Mouse (Mus musculus): ENCODE results near the gene Tjp2. TPM values are rescaled to one million over a fixed set of nuclear protein-coding genes. Genes with fewer than 3 reads are reported as not detected.
A peak's percentile ranks its signal among the peaks of the same experiment; 100 is the strongest.
"Not testable (repeated sequence)": the region's sequence is repeated elsewhere in the genome, so short reads cannot be mapped to it uniquely, and the experiment has no call there.

Tjp2 gene
- polyA plus RNA-seq, 1 experiment from 2014 or later: 33.6 TPM

DNA sequence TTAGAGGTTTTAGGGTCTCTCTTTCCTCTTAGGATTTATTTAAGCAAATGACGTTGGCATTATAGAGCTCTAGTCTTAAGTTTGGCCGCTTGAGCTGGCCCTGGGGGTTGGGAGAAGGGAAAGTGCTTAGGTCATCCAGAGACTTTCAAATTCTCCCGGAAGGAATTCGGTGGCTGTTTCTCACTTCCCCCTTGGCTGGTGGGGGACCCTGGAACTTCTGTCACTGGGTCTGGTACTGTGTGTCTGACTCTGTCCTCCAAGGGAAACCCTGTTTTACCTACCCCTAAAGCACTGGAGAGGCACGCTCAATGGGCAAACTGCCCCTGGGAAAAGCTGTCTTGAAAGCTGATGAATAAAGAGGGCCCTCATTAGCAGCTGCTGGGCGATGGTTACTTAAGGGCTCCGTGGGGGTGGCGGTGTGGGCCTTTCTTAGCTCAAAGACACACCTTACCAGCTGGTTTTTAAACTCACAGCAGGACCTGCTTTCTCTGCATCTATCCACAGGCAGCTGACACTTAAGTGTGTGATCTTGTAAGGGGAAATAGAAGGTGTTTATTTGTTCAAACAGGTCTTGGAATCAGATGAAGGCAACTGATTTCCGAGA, 28.9 kb upstream of the Tjp2 start:
- Histone ChIP-seq H3K36me3 (no peaks in the 10 kb centered on the region), H3K4me1 (peaks cover 11% of the 10 kb centered on the region), H3K4me2 (replicated peaks) (no peak overlapping the region), H3K27me3 (no peaks in the 10 kb centered on the region), H3K9ac (replicated peaks) (no peak overlapping the region), H3K4me3 (no peak overlapping the region), H3K27ac (replicated peaks) (no peak overlapping the region), H3K9me3 (no peaks in the 10 kb centered on the region)
- ATAC-seq (ENCODE audit: low FRiP score, low read depth): no peak
- 35% methylated on average over 9 of the region's 9 CpGs for WGBS

- H3K9ac ChIP-seq (replicated peaks): no peak overlapping the region
- H3K27ac ChIP-seq (replicated peaks): no peak overlapping the region
Observed at GRCm38 (mm10) chr19:24251869-24252268, 27.0 kb upstream of the Tjp2 start.

GRCm38 (mm10) chr19:24243340-24243739, 18.5 kb upstream of the Tjp2 start:
- ATAC-seq (ENCODE audit: low FRiP score, low read depth): no peak
- H3K4me2 ChIP-seq (replicated peaks): no peak overlapping the region
- WGBS: 87% methylated on average over 6 of the region's 6 CpGs

More at GRCm38 (mm10) chr19:24251869-24252268, 27.0 kb upstream of the Tjp2 start:
- H3K4me1 ChIP-seq: peaks cover 11% of the 10 kb centered on the region
- no peak overlapping the region for H3K4me2 ChIP-seq (replicated peaks)
- no peaks in the 10 kb centered on the region for H3K9me3 ChIP-seq
- H3K4me3 ChIP-seq: no peak overlapping the region
- no peaks in the 10 kb centered on the region for H3K27me3 ChIP-seq
- no peak for ATAC-seq (ENCODE audit: low FRiP score, low read depth)
- 12% methylated on average over 6 of the region's 6 CpGs for WGBS
- H3K36me3 ChIP-seq: no peaks in the 10 kb centered on the region

GRCm38 (mm10) chr19:24241799-24242546, 17.1 kb upstream of the Tjp2 start:
- Histone ChIP-seq H3K4me3 (no peak overlapping the region), H3K9me3 (no peaks in the 10 kb centered on the region), H3K4me1 (no peaks in the 10 kb centered on the region; the same call in 1 of the 2 replicates), H3K36me3 (no peaks in the 10 kb centered on the region), H3K27ac (replicated peaks) (no peak overlapping the region), H3K4me2 (replicated peaks) (no peak overlapping the region), H3K27me3 (no peaks in the 10 kb centered on the region), H3K9ac (replicated peaks) (no peak overlapping the region)
- no peak for ATAC-seq (ENCODE audit: low FRiP score, low read depth)
- 44% methylated on average over 14 of the region's 14 CpGs for WGBS

More at GRCm38 (mm10) chr19:24243340-24243739, 18.5 kb upstream of the Tjp2 start:
- Histone ChIP-seq H3K9ac (replicated peaks) (no peak overlapping the region), H3K9me3 (no peaks in the 10 kb centered on the region), H3K27ac (replicated peaks) (no peak overlapping the region), H3K4me3 (no peak overlapping the region), H3K4me1 (no peaks in the 10 kb centered on the region; the same call in 1 of the 2 replicates), H3K27me3 (no peaks in the 10 kb centered on the region), H3K36me3 (no peaks in the 10 kb centered on the region)

DNA sequence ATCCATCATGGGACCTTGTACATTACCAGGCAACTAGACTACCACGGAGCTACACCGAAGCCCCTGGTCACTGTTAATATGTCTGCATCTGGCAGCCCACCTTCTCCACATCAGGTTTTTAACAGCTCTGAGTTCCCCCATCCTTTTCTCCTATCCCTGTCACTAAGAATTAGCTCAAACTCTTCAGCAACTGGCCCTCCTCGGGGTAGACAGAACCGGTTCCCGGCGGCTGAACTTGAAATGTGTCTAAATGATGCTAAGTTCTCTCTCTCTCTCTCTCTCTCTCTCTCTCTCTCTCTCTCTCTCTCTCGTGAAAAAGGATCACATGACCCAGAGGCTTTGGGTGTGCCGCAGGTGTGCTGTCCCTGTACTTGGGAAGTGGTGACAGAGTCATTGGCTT, 16.4 kb upstream of the Tjp2 start:
- no peaks in the 10 kb centered on the region for H3K36me3 ChIP-seq
- H3K27me3 ChIP-seq: no peaks in the 10 kb centered on the region
- H3K27ac ChIP-seq (replicated peaks): no peak overlapping the region
- no peak for ATAC-seq (ENCODE audit: low FRiP score, low read depth)
- no peak overlapping the region for H3K4me3 ChIP-seq
- no peaks in the 10 kb centered on the region for H3K9me3 ChIP-seq
- H3K4me1 ChIP-seq: no peaks in the 10 kb centered on the region; the same call in 1 of the 2 replicates
- no peak overlapping the region for H3K4me2 ChIP-seq (replicated peaks)
- H3K9ac ChIP-seq (replicated peaks): no peak overlapping the region
- 84% methylated on average over 8 of the region's 8 CpGs for WGBS

- no peak for ATAC-seq (ENCODE audit: low FRiP score, low read depth)
- H3K27me3 ChIP-seq: no peaks in the 10 kb centered on the region
- no peak overlapping the region for H3K9ac ChIP-seq (replicated peaks)
- H3K36me3 ChIP-seq: no peaks in the 10 kb centered on the region
- no peak overlapping the region for H3K27ac ChIP-seq (replicated peaks)
- no peaks in the 10 kb centered on the region; the same call in 1 of the 2 replicates for H3K4me1 ChIP-seq
- WGBS: 86% methylated on average over 4 of the region's 4 CpGs
- H3K4me3 ChIP-seq: no peak overlapping the region
- H3K4me2 ChIP-seq (replicated peaks): no peak overlapping the region
- no peaks in the 10 kb centered on the region for H3K9me3 ChIP-seq
Observed at GRCm38 (mm10) chr19:24238011-24238410, 13.2 kb upstream of the Tjp2 start.

DNA sequence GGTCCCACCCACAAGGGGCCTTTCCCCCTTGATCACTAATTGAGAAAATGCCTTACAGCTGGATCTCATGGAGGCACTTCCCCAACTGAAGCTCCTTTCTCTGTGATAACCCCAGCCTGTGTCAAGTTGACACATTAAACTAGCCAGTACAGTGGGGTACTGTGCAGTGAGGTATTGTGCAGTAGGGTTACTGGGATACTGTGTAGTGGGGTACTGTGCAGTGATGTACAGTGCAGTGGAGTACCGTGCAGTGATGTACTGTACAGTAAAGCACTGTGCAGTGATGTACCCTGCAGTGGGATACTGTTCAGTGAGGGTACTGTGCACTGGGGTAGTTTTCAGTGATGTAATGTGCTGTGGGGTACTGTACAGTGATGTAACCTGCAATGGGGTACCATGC, 7.5 kb upstream of the Tjp2 start:
- H3K4me1 ChIP-seq; H3K27ac ChIP-seq (replicated peaks); H3K27me3 ChIP-seq; H3K4me2 ChIP-seq (replicated peaks); H3K4me3 ChIP-seq; H3K36me3 ChIP-seq; H3K9me3 ChIP-seq; H3K9ac ChIP-seq (replicated peaks); ATAC-seq (ENCODE audit: low FRiP score, low read depth): not testable (repeated sequence)
- WGBS: 97% methylated on average over 1 of the region's 1 CpGs

- Histone ChIP-seq H3K9me3 (no peaks in the 10 kb centered on the region), H3K27ac (replicated peaks) (no peak overlapping the region), H3K36me3 (no peaks in the 10 kb centered on the region), H3K4me1 (peaks cover 15% of the 10 kb centered on the region), H3K4me3 (peak overlapping the region; percentile 48), H3K9ac (replicated peaks) (no peak overlapping the region), H3K27me3 (peaks cover 47% of the 10 kb centered on the region), H3K4me2 (replicated peaks) (peak overlapping the region; percentile 80)
- ATAC-seq (ENCODE audit: low FRiP score, low read depth): 0 out of 2 replicates have a peak, but pooled peaks have one; percentile 30
- under 1% methylated on average over 17 of the region's 17 CpGs for WGBS
Observed at GRCm38 (mm10) chr19:24225305-24225696, 471 bp upstream of the Tjp2 start.

DNA sequence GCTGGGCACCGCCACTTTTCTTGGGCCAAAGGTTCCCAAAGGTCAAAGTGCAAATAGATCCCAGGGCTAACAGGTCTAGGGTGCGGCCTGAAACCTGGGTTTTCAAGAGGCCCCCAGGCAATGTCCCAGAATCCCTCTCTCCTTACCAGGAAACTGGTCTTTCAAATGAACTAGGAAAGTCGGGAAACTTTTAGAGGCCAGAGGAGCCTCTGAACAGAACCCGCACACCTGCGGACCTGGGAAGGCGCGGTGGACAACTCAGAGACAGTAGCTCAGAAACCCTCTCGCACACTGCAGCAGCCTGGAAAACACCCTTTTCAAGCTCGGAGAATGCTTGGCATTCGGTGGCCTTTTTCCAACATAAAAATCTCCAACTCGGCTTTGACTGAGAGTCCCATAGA, 979 bp downstream of the Tjp2 start:
- H3K9me3 ChIP-seq: no peaks in the 10 kb centered on the region
- H3K9ac ChIP-seq (replicated peaks): no peak overlapping the region
- peaks cover 47% of the 10 kb centered on the region for H3K27me3 ChIP-seq
- no peak for ATAC-seq (ENCODE audit: low FRiP score, low read depth)
- 17% methylated on average over 11 of the region's 11 CpGs for WGBS
- H3K4me1 ChIP-seq: peaks cover 15% of the 10 kb centered on the region
- peak overlapping the region; percentile 48; the same call in 1 of the 2 replicates for H3K4me3 ChIP-seq
- H3K4me2 ChIP-seq (replicated peaks): peak overlapping the region; percentile 80
- H3K36me3 ChIP-seq: no peaks in the 10 kb centered on the region
- no peak overlapping the region for H3K27ac ChIP-seq (replicated peaks)

GRCm38 (mm10) chr19:24221455-24221854, 3.4 kb downstream of the Tjp2 start:
- no peak for ATAC-seq (ENCODE audit: low FRiP score, low read depth)
- no peak overlapping the region for H3K4me3 ChIP-seq
- H3K4me1 ChIP-seq: peaks cover 15% of the 10 kb centered on the region
- no peaks in the 10 kb centered on the region for H3K36me3 ChIP-seq
- H3K4me2 ChIP-seq (replicated peaks): no peak overlapping the region
- no peaks in the 10 kb centered on the region for H3K9me3 ChIP-seq
- WGBS: 92% methylated on average over 4 of the region's 4 CpGs
- H3K27me3 ChIP-seq: peaks cover 44% of the 10 kb centered on the region
- no peak overlapping the region for H3K9ac ChIP-seq (replicated peaks)
- no peak overlapping the region for H3K27ac ChIP-seq (replicated peaks)

DNA sequence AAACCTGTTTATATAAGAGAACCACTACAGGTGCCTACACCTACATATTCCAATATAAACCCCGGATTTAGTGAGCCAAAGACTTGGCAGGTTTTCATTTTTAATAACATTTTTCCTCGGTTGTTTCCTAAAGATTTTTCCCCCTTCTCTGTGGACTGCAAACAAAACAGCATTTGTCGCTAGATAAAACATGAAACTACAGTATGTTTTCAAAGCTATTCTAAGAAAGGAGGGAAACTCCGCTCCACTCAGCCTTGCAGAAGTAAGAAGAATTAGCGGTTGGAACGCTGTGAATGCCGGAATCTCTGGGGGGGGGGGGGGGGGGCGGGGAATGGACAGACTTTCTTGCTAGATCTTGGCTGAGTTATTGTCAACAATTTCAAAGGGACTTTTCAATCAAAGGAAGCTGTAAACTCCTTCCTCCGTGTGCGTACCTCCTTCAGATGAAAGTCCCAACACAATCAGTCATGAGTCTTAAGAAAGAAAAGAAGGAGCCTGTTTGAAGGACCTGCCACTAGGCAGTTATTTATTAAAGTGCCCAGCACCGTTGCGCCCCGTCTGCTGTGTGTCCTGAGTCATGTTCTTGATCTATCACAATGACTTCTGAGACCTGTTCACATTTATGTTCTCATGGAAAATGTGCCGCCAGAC, 3.9 kb downstream of the Tjp2 start:
- no peaks in the 10 kb centered on the region for H3K9me3 ChIP-seq
- no peak overlapping the region for H3K4me2 ChIP-seq (replicated peaks)
- no peak for ATAC-seq (ENCODE audit: low FRiP score, low read depth)
- H3K4me3 ChIP-seq: no peak overlapping the region
- WGBS: 29% methylated on average over 14 of the region's 14 CpGs
- no peak overlapping the region for H3K27ac ChIP-seq (replicated peaks)
- no peaks in the 10 kb centered on the region for H3K36me3 ChIP-seq
- H3K4me1 ChIP-seq: peaks cover 15% of the 10 kb centered on the region
- H3K27me3 ChIP-seq: peaks cover 38% of the 10 kb centered on the region
- H3K9ac ChIP-seq (replicated peaks): no peak overlapping the region

DNA sequence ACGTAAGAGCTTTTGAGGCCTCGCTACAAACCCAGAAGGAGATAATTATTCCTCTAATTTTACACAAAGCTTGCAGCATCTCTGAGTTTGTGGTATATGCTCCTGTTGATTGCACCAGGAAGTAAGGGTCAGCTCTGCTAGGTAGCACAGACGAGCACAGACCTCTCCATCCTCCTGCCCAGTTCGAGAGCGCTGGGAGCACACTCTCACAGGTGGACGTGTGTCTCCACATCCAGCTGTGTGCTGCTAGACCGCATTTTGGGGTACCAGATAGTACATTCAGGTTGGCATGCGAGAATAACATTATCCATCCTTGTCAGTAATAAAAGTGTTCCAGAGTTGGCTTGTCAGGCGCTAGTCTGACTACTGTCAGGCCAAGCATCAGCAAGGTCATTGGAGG, 5.8 kb downstream of the Tjp2 start:
- 85% methylated on average over 9 of the region's 9 CpGs for WGBS

More for the DNA sequence above, 5.8 kb downstream of the Tjp2 start:
- Histone ChIP-seq H3K4me2 (replicated peaks) (no peak overlapping the region), H3K27me3 (peaks cover 19% of the 10 kb centered on the region), H3K36me3 (no peaks in the 10 kb centered on the region), H3K4me3 (no peak overlapping the region), H3K9me3 (no peaks in the 10 kb centered on the region), H3K9ac (replicated peaks) (no peak overlapping the region), H3K4me1 (peaks cover 6% of the 10 kb centered on the region; the same call in 1 of the 2 replicates), H3K27ac (replicated peaks) (no peak overlapping the region)
- no peak for ATAC-seq (ENCODE audit: low FRiP score, low read depth)
